Mouse (Mus musculus) lung, postnatal 0 days (tissue): ENCODE data around the gene Bscl2.

Experiments used
- CTCF ChIP-seq: IDR thresholded peaks from 2 replicates; pipeline ENCODE4 v1.5.1; 2016; ENCODE audit warnings: antibody characterized with exemption, mild to moderate bottlenecking
- EP300 ChIP-seq: IDR thresholded peaks from 2 replicates; pipeline ENCODE4 v1.6.1; 2016; ENCODE audit warnings: antibody characterized with exemption, mild to moderate bottlenecking, control low read depth

- TF ChIP-seq CTCF, result no peak
- no peak for TF ChIP-seq EP300
Observed at GRCm38 (mm10) chr19:8883616-8884015, 46.3 kb downstream of the Bscl2 start, which contains the start of the genes Lbhd1 and Gm49403.
